Mouse (Mus musculus) ES-E14 (cell line): ENCODE data around the gene Rnf144b. TPM values are rescaled to one million over a fixed set of nuclear protein-coding genes. Genes with fewer than 3 reads are reported as not detected.

Experiments
- DNase-seq: peaks from one replicate; pipeline ENCODE4 v3.0.0-alpha.2; 2013; ENCODE audit warnings: low read depth, low spot score
- H3K27ac ChIP-seq: 2 replicates; pipeline ENCODE4 v1.5.1; 2012; ENCODE audit warnings: low read depth, mild to moderate bottlenecking, low read length, moderate library complexity, mixed read lengths; ENCODE audit not compliant: poor library complexity, insufficient read depth, severe bottlenecking
- H3K36me3 ChIP-seq: 2 replicates; pipeline ENCODE4 v1.6.1; 2012; ENCODE audit warnings: mild to moderate bottlenecking, low read length, moderate library complexity, mixed read lengths; ENCODE audit not compliant: control insufficient read depth, poor library complexity, insufficient read depth, severe bottlenecking
- H3K4me1 ChIP-seq, 2 experiments: fragments of 150-350 bp in 1 of 2; sonication (generic) in 1 of 2; 2 replicates each; pipeline ENCODE4 v1.6.1; 2012; ENCODE audit warnings: low read length in 2 of 2, mild to moderate bottlenecking in 1 of 2, mixed read lengths in 1 of 2; ENCODE audit not compliant: control insufficient read depth in 2 of 2, insufficient read depth in 2 of 2, poor library complexity in 1 of 2
- H3K4me3 ChIP-seq, 2 experiments: fragments of 150-350 bp in 1 of 2; sonication (generic) in 1 of 2; 2 replicates each; pipeline ENCODE4 v1.5.1; 2012; ENCODE audit warnings: low read length in 2 of 2, low read depth in 1 of 2, mild to moderate bottlenecking in 1 of 2, mixed read lengths in 1 of 2; ENCODE audit not compliant: insufficient read depth in 1 of 2, poor library complexity in 1 of 2, severe bottlenecking in 1 of 2
- H3K9ac ChIP-seq: 2 replicates; pipeline ENCODE4 v1.6.1; 2012; ENCODE audit warnings: low read depth, mild to moderate bottlenecking, low read length, mixed read lengths; ENCODE audit not compliant: poor library complexity, insufficient read depth, severe bottlenecking
- H3K9me3 ChIP-seq: fragments of 150-350 bp; sonication (generic); 2 replicates; pipeline ENCODE4 v1.6.1; 2012; ENCODE audit warnings: low read depth, mild to moderate bottlenecking, low read length; ENCODE audit not compliant: control insufficient read depth, insufficient read depth
- CHD2 ChIP-seq: IDR thresholded peaks from 2 replicates; pipeline ENCODE4 v1.6.1; 2014; ENCODE audit warnings: mild to moderate bottlenecking, low read depth, low read length, inconsistent platforms
- HCFC1 ChIP-seq: IDR thresholded peaks from 2 replicates; pipeline ENCODE4 v1.6.1; 2012; ENCODE audit warnings: low read length, inconsistent platforms, borderline replicate concordance; ENCODE audit not compliant: insufficient read depth
- MAFK ChIP-seq: IDR thresholded peaks from 2 replicates; pipeline ENCODE4 v1.6.1; 2014; ENCODE audit warnings: mild to moderate bottlenecking, low read depth, low read length, inconsistent platforms; ENCODE audit not compliant: insufficient read depth
- ZC3H11A ChIP-seq: IDR thresholded peaks from 2 replicates; pipeline ENCODE4 v1.6.1; 2012; ENCODE audit warnings: low read depth, mild to moderate bottlenecking, inconsistent platforms, low read length, borderline replicate concordance
- ZNF384 ChIP-seq: IDR thresholded peaks from 2 replicates; pipeline ENCODE4 v1.6.1; 2012; ENCODE audit warnings: low read depth, low read length, inconsistent platforms
- in situ Hi-C, 2 experiments: fragments of 600-800 bp; cut with MboI; formaldehyde crosslinking; loops; one replicate each; pipeline ENCODE4 v1.15.1; 2025; ENCODE audit warnings: low sequenced_read_pairs in 2 of 2, inconsistent platforms in 1 of 2; ENCODE audit not compliant: unreplicated experiment in 2 of 2
- total RNA-seq: library from RNA; depleted of rRNA; stranded (reverse); fragments of 300-350 nt; gene quantifications from 2 replicates; pipeline ENCODE4 v1.2.3, GENCODE M21; 2012

The Rnf144b gene
- total RNA-seq, 1 experiment: 1.2 TPM

DNA sequence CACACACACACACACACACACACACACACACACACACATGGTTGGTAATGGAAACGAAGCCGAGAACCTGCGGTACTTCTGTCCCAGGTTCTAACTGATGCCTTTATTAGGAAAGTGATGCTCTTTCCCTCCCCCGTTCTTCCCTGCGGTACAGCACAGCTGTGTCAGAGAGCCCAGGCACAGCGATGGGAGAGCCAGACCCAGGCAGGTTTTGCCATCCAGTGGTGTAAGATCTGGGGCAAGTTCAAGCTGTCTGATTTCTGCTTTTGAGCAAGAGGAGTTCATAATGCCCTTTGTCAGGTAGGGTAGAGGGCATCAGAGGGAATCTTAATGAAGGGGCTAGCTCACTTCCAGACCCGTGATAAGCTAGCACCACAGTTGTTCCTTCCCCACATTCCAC, 89.1 kb downstream of the Rnf144b start:
- Histone ChIP-seq H3K36me3 (no peaks in the 10 kb centered on the region), H3K27ac (no peak overlapping the region), H3K4me3 (no peak overlapping the region), H3K9me3 (no peaks in the 10 kb centered on the region), H3K4me1 (no peaks in the 10 kb centered on the region), H3K9ac (no peak overlapping the region)
- TF ChIP-seq MAFK (no peak), ZC3H11A (no peak), CHD2 (no peak), HCFC1 (no peak), ZNF384 (no peak)
- in situ Hi-C loops: no loop called here
- no peak for DNase-seq

DNA sequence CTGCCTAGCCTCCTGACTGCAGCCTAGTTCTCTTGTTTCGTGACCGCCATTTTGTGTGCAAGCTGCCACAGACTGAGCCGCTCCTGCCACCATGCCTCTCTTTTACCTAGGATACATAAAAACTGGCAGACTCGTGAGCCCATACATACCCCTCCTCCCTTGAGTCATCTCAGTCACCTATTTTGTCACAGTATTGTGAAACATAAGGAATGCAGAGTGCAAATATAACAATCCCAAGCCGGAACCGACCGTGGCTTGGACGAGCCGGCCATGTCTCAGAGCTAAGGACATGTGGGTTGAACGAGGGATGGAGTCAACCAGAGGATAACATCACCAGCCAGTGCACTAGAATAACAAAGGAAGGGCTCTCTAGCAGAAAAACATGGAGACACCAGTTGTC, 91.4 kb downstream of the Rnf144b start:
- Histone ChIP-seq H3K27ac (no peak overlapping the region), H3K9ac (no peak overlapping the region), H3K4me1 (no peaks in the 10 kb centered on the region), H3K36me3 (no peaks in the 10 kb centered on the region), H3K4me3 (no peak overlapping the region), H3K9me3 (no peaks in the 10 kb centered on the region)
- in situ Hi-C loops: no loop called here
- DNase-seq: no peak
- TF ChIP-seq ZNF384 (no peak), HCFC1 (no peak), MAFK (no peak), CHD2 (no peak), ZC3H11A (no peak)

- Histone ChIP-seq H3K27ac (no peak overlapping the region), H3K9me3 (no peaks in the 10 kb centered on the region), H3K4me1 (no peaks in the 10 kb centered on the region), H3K4me3 (no peak overlapping the region), H3K9ac (no peak overlapping the region), H3K36me3 (no peaks in the 10 kb centered on the region)
- no peak for DNase-seq
- in situ Hi-C loops: no loop called here
- no peak for TF ChIP-seq MAFK
- TF ChIP-seq ZC3H11A: no peak
- TF ChIP-seq CHD2: no peak
- TF ChIP-seq HCFC1: no peak
- TF ChIP-seq ZNF384: no peak
Measured at GRCm38 (mm10) chr13:47214895-47215294, 92.4 kb downstream of the Rnf144b start.

- TF ChIP-seq MAFK (no peak), CHD2 (no peak), ZC3H11A (no peak), ZNF384 (no peak), HCFC1 (no peak)
- no peak for DNase-seq
- in situ Hi-C loops: no loop called here
- no peaks in the 10 kb centered on the region for H3K36me3 ChIP-seq
- no peaks in the 10 kb centered on the region for H3K4me1 ChIP-seq
- H3K9me3 ChIP-seq: no peaks in the 10 kb centered on the region
- no peak overlapping the region for H3K4me3 ChIP-seq
- H3K27ac ChIP-seq: no peak overlapping the region
- H3K9ac ChIP-seq: no peak overlapping the region
Measured at GRCm38 (mm10) chr13:47215815-47216585, 93.5 kb downstream of the Rnf144b start.
